Mouse (Mus musculus) embryo, embryonic 11 days (tissue): ENCODE measurements at regions not wholly inside any gene's neighbourhood (a gene's known extent, or its start where the extent isn't known, plus 50 kb on each side); places are given as distances from the start of the nearest gene placed in this dataset.

Experiments
- DNase-seq: peaks from one replicate; pipeline ENCODE4 v3.0.0-alpha.2; 2015

DNA sequence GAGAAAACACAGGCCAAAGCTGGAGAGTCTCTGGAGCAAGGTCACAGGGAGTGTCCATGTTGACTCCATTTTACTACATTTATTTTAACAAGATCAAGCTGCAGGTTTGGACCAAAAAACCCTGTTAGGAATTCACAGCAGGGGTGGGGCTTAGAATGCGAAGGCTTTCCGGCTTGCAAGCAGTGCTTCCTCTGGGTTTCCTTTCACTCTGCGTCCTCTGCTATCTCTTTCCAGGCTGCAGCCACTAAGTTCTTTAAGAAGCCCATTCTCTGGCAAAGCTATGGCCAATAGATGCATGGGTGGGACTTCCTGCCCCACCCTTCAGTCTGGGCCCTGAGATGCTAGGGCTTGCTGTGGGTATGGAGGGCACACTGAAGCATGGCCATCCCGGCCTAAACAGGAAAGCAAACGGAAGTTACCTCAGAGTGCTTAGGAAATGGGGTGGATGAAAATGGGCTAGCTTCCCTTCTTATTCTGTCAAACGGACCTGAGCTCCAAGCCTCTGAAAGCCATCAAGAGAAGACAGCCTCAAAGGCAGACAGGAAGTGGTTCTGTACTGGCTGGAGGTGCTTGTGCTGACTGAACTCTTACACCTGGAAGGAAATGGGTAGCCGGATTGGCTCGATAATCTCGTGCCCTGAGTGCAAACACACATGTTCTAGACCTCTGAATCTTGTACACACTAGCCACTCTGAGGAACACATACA is 90.6 kb upstream of the C1qtnf7 start:
- peak; percentile 7 for DNase-seq

DNA sequence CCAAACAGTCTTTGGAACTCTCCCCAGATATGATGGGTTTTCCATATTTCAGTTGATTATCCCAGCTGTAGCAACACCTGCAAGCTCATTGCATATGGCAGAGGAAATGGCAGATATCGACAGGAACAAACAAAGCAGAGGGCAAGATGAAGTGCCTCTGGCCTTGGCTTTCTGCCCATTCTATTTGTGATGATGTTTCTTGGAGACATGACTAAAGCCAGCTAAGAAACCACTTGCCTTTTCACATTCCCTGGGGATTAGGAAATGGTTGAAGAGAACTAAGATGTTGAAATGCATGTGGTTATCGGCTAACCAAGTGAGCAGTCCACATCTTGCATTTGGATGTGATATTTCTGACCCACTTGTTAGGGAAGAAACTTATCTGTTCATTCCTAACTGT is 82.0 kb upstream of the C1qtnf7 start:
- no peak for DNase-seq

DNA sequence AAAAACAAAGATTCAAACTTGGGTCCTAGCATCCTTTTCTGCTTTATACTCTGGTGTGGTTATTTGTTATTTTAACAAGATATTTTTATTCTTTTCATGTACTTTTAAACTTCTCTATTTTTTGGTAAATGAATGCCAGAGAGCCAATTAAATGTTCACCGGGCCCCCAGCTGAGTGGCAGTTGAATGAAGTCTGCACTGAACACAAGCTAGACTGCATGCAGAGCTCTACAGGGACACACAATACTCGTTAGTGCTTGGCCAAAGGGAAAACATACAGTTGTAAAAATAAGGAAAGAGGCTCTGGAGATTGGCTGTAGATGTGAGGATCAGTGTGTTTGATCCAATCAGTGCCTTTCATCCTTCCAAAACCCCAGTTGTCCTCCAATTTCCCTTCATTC is 76.1 kb upstream of the C1qtnf7 start:
- no peak for DNase-seq

DNA sequence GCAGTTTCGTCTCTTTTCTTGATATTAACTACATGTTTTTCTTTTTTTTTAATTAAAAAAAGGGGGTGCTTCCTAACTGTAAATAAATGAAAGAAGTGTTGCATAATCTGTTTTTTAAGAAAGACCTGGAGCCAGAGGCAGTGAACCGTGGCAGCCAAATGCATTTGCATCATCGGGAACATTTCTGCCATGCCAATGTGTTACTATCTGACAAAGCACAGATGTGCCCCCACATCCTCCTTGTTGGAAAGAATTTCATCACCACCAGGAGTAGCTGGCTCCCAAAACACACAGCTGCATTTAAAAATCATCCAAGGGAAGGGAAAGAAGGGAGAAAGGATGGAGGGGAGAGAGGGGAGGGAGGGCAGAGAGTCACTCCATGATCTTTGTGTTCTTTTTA is 74.0 kb upstream of the C1qtnf7 start:
- DNase-seq, result no peak

DNA sequence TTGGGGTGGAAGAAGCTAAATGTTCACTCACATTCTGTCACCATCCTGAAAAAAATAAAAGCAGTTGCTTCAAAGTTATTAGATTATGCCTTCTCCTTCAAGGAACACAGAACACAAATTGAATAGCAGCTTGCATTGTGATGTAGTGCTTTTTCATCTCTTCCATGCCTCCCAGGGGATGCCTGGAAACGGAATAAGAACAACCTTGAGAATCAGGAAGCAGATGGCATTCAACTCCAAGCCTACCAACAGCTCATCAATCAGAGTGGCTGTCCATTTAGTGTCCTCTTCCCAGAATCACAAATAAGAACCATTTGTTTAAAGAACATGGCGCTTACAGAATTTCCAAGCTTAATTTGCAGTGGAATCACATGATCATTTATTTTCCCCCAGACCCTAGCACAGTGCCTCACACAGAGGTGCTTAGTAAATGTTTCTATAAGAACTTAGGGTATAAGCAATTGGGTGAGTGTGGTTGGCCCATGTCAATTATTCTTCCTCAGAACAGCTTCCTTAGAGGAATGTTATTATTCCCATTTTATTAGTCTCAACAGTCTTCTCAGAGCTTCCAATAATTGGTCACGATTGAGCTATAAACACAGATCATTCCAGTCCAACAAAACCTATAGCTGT is 70.6 kb upstream of the C1qtnf7 start:
- peak; percentile 23 for DNase-seq

DNA sequence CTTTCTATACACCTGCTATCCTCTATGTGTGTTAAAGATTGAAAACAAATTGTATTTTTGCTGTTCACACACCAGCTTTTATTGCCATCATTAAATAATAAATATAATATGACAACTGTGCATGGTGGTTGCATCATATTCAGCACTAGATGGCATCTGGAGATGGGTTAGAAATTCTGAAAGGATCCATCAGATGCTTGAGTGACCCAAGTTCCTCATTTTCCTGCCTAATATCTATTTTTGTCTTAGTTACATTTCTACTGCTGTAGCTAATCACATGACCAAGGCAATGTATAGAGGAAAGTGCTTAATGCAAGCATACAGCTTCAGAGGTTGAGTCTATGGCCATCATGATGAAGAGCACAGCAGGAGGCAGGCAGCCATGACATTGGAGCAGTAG is 69.7 kb upstream of the C1qtnf7 start:
- DNase-seq, result no peak

DNA sequence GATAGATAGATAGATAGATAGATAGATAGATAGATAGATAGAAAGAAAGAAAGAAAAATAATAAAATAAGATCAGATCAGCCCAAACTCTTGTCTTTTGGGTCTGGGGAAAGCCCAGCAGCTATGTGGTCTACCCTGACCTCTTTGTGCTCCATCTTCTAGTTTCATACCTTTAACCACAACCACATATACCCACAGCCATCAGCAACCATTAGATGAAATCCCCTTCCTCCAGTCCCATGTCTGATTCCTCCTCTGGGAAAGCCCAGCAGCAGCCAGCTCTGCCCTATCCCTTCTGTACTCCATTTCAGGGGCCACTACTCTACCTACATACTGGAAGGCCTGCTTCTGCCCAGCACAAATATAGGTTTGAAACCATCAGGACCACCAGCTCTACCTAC is 69.0 kb upstream of the C1qtnf7 start:
- DNase-seq, result no peak

DNA sequence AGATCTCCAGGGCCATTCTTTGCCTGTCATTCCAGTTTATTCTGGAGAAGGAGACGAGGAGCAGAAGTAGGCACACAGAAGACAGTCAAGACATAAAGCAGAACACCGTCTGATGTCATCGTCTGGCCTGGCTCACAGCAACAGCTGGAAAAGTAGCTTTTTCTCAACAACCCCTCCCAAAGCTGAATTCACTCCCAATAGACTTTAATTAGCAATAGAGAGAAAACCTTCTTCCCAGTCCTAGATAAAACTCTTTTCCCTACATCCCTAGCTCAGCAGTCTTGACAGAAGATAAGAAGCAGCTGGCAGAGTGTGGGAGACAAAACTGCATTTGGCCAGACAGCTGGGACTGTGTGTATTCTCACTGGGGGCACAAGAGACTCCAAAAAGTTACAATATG is 59.3 kb upstream of the C1qtnf7 start:
- peak; percentile 27 for DNase-seq

DNA sequence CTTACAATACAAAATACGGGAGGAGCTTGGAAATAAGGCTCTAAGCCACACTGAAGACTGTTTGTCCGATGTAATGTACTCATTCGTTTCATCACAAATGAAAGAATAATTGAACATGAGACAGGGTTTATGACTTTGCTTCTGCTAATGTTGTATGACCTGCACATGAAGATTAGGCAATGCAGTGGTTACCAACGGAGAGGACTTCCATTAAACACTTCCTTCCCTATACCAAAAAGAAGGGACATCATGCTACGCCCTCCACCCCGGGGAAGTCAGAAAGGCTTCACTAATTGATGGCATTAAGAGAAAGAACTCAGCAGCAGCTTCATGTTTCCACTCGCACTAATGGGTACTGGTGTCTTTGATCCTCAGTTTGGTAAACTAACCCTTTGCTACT is 57.6 kb upstream of the C1qtnf7 start:
- DNase-seq, result no peak

DNA sequence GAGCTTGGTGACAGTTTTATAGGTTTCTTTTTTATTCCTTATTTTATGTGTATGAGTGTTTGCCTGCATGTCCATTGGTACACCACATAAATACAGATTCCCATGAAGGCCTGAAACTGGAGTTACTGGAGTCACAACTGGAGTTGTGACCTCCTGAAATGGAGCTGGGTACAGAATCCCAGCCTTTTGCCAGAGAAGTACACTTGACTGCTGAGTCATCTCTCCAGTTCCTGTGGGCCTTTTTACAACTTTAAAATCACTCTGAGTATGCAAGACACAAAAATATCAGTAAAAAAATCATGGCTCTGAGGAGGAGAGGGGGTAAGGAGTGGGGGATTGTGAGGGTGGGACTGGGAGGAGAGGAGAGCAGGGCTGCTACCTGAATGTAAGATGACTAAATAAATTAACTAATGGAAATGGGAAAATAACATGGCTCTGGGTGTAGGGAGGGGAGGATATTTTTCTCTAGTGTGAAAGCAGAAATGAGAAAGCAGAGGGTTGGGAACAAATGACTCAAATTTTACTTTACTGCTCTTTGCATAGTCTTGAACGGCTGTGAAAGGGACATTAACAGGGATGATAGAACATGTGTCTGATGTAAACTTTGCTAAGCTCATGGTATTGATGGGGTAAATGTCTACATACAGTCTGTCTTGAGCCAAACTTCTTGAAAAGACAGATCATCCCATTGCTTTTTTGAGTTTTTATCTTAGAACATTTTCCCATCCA is 53.2 kb upstream of the C1qtnf7 start:
- DNase-seq, result no peak
